Mouse (Mus musculus) small intestine, adult 2 months (tissue): ENCODE data around the gene Mylk3.

ENCODE experiments used
- CTCF ChIP-seq: fragments of 200-500 bp; IDR thresholded peaks from 2 replicates; pipeline ENCODE4 v1.5.1; 2012; ENCODE audit warnings: low read depth, mild to moderate bottlenecking, control low read depth, inconsistent platforms, low read length, moderate library complexity, mixed read lengths; ENCODE audit not compliant: insufficient replicate concordance, insufficient read length; ENCODE audit errors: extremely low read depth
- POLR2A ChIP-seq: fragments of 200-500 bp; IDR thresholded peaks from 2 replicates; pipeline ENCODE4 v1.6.1; 2012; ENCODE audit warnings: low read depth, mild to moderate bottlenecking, control low read depth, inconsistent platforms, low read length, moderate library complexity

DNA sequence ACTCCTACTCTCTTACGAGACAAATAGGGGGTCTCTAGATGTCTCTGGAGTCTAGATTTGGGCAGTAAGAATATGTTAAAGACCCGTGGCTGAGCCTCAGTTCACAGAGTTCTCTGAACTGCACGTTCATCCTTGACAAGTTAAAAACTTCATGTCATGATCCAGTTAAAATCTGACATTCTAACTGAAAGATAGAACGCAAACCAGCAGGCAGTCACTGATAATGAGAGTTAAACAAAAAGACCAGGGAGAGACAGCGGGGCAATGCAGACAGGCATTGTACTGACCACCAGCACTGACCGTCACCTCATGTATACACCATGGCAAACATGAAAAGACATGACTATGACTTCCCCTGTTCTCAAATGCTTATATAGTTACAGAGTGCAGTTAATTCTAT is 22.7 kb downstream of the Mylk3 start:
- TF ChIP-seq POLR2A (no peak), CTCF (no peak)
